Mouse (Mus musculus): ENCODE measurements around the gene Ankmy2. TPM values are rescaled to one million over a fixed set of nuclear protein-coding genes. Genes with fewer than 3 reads are reported as not detected.

Ankmy2 gene
- polyA plus RNA-seq, 1 experiment from 2014 or later = 20.1 TPM

GRCm38 (mm10) chr12:36216230-36216629, 59.3 kb downstream of the Ankmy2 start:
- no peaks in the 10 kb centered on the region for H3K36me3 ChIP-seq
- 79% methylated on average over 4 of the region's 4 CpGs for WGBS
- H3K9me3 ChIP-seq (replicated peaks) = no peaks in the 10 kb centered on the region
- H3K27me3 ChIP-seq (ENCODE audit: low read depth, poor library complexity, severe bottlenecking) = no peaks in the 10 kb centered on the region
- no peak overlapping the region for H3K27ac ChIP-seq
- H3K4me3 ChIP-seq = no peak overlapping the region
- DNase-seq (ENCODE audit: low spot score) = no peak
- H3K4me1 ChIP-seq = peaks cover 14% of the 10 kb centered on the region

- WGBS = 83% methylated on average over 10 of the region's 10 CpGs
- no peaks in the 10 kb centered on the region for H3K36me3 ChIP-seq
- H3K27me3 ChIP-seq (ENCODE audit: low read depth, poor library complexity, severe bottlenecking) = no peaks in the 10 kb centered on the region
- no peaks in the 10 kb centered on the region for H3K9me3 ChIP-seq (replicated peaks)
- H3K27ac ChIP-seq = no peak overlapping the region
- no peak overlapping the region for H3K4me3 ChIP-seq
- DNase-seq (ENCODE audit: low spot score) = no peak
- peaks cover 14% of the 10 kb centered on the region for H3K4me1 ChIP-seq
Measured at GRCm38 (mm10) chr12:36216905-36217304, 60.0 kb downstream of the Ankmy2 start.

- WGBS = 77% methylated on average over 4 of the region's 4 CpGs
- Histone ChIP-seq H3K4me3 (no peak overlapping the region), H3K27me3 (ENCODE audit: low read depth, poor library complexity, severe bottlenecking) (no peaks in the 10 kb centered on the region), H3K9me3 (replicated peaks) (no peaks in the 10 kb centered on the region), H3K27ac (no peak overlapping the region), H3K4me1 (no peaks in the 10 kb centered on the region), H3K36me3 (no peaks in the 10 kb centered on the region)
- DNase-seq (ENCODE audit: low spot score) = no peak
Measured at GRCm38 (mm10) chr12:36224392-36224791, 67.5 kb downstream of the Ankmy2 start.

- no peaks in the 10 kb centered on the region for H3K27me3 ChIP-seq (ENCODE audit: low read depth, poor library complexity, severe bottlenecking)
- H3K36me3 ChIP-seq = no peaks in the 10 kb centered on the region
- no peak for DNase-seq (ENCODE audit: low spot score)
- no peaks in the 10 kb centered on the region; the same call in 1 of the 2 replicates for H3K9me3 ChIP-seq (replicated peaks)
- no peak overlapping the region for H3K4me3 ChIP-seq
- H3K4me1 ChIP-seq = no peaks in the 10 kb centered on the region
- 83% methylated on average over 2 of the region's 2 CpGs for WGBS
- no peak overlapping the region for H3K27ac ChIP-seq
Measured at GRCm38 (mm10) chr12:36231386-36231785, 74.5 kb downstream of the Ankmy2 start.

GRCm38 (mm10) chr12:36241171-36241570, 84.3 kb downstream of the Ankmy2 start:
- Histone ChIP-seq H3K27ac (no peak overlapping the region), H3K4me1 (no peaks in the 10 kb centered on the region), H3K9me3 (replicated peaks) (no peaks in the 10 kb centered on the region), H3K4me3 (no peak overlapping the region), H3K36me3 (no peaks in the 10 kb centered on the region), H3K27me3 (ENCODE audit: low read depth, poor library complexity, severe bottlenecking) (no peaks in the 10 kb centered on the region)
- WGBS = 89% methylated on average over 3 of the region's 3 CpGs
- DNase-seq (ENCODE audit: low spot score) = no peak

Other genes starting within 250 kb of the Ankmy2 start
- gene Agr3, start 231.5 kb upstream of the Ankmy2 start, polyA plus RNA-seq (2016; fragmentation: Nextera tagmentation; extraction: Ambion mirVana) = not detected in 2 replicates
- gene Agr2, start 164.2 kb upstream of the Ankmy2 start, polyA plus RNA-seq (2016; fragmentation: Nextera tagmentation; extraction: Ambion mirVana) = not detected in 2 replicates
- gene Tspan13, start 114.6 kb upstream of the Ankmy2 start, polyA plus RNA-seq (2016; fragmentation: Nextera tagmentation; extraction: Ambion mirVana) = 47.2 and 57.7 TPM in 2 replicates
- gene Bzw2, start 966 bp downstream of the Ankmy2 start, polyA plus RNA-seq (2016; fragmentation: Nextera tagmentation; extraction: Ambion mirVana) = 293 and 316 TPM in 2 replicates
- gene Lrrc72, start 96.3 kb downstream of the Ankmy2 start, polyA plus RNA-seq (2016; fragmentation: Nextera tagmentation; extraction: Ambion mirVana) = not detected in 2 replicates
- gene Sostdc1, start 157.0 kb downstream of the Ankmy2 start, polyA plus RNA-seq (2016; fragmentation: Nextera tagmentation; extraction: Ambion mirVana) = 5.8 and 11.1 TPM in 2 replicates
- gene Ispd, start 224.3 kb downstream of the Ankmy2 start, polyA plus RNA-seq (2016; fragmentation: Nextera tagmentation; extraction: Ambion mirVana) = 4.9 and 5.2 TPM in 2 replicates
- 0.49 and 0.91 TPM in 2 replicates for gene D630036H23Rik, start 225.1 kb downstream of the Ankmy2 start, polyA plus RNA-seq (2016; fragmentation: Nextera tagmentation; extraction: Ambion mirVana)

Data from limb, embryonic 10.5 days (tissue).